Mouse (Mus musculus): ENCODE results near the gene Lrrc20.

GRCm38 (mm10) chr10:61492040-61492439 lies 16.4 kb downstream of the Lrrc20 start:
- TF ChIP-seq POLR2A (IDR thresholded peaks at IDR 0.05; ENCODE audit: low read depth, low read length) (no peak), CTCF (IDR thresholded peaks at IDR 0.05; ENCODE audit: extremely low read depth, insufficient read length, insufficient replicate concordance, low read depth, low read length) (peak; percentile 83)

Measured in small intestine, adult 2 months (tissue).